Mouse (Mus musculus): ENCODE data around the gene Fndc7. TPM values are rescaled to one million over a fixed set of nuclear protein-coding genes. Genes with fewer than 3 reads are reported as not detected.

The Fndc7 gene
- under 1 TPM; 0.25 to 0.63 TPM for polyA plus RNA-seq (2017; shearing (Covaris generic))

GRCm38 (mm10) chr3:108889908-108890307 lies at the start of gene Fndc7:
Fndc7 (minus strand) TSS chr3:108890008.

GRCm38 (mm10) chr3:108939573-108939972 lies 49.8 kb upstream of the Fndc7 start, which contains the start of gene Henmt1:
Henmt1 (plus strand) TSS chr3:108939873.

GRCm38 (mm10) chr3:108911548-108912413 lies 22.0 kb upstream of the Fndc7 start, which contains the start of gene Prpf38b:
Prpf38b (minus strand) TSS chr3:108911727.

GRCm38 (mm10) chr3:108840000-108840715 lies 49.6 kb downstream of the Fndc7 start, which contains the start of gene Stxbp3:
Stxbp3 (minus strand) TSS chr3:108840526.

Other genes starting within 250 kb of the Fndc7 start
- gene Clcc1, start 236.1 kb downstream of the Fndc7 start, polyA plus RNA-seq (2017; shearing (Covaris generic)), result 10 to 100 TPM; 50.3 to 65.5 TPM
- gene Gpsm2, start 167.7 kb downstream of the Fndc7 start, polyA plus RNA-seq (2017; shearing (Covaris generic)), result 10 to 100 TPM; 11.0 to 16.5 TPM
- under 1 TPM in 1 of 2 experiments, not detected in 1; 0.26 TPM for gene Aknad1, start 150.3 kb downstream of the Fndc7 start, polyA plus RNA-seq (2017; shearing (Covaris generic))
- gene Stxbp3, start 49.5 kb downstream of the Fndc7 start, polyA plus RNA-seq (2017; shearing (Covaris generic)), result 10 to 100 TPM; 52.1 to 54.2 TPM
- gene Prpf38b, start 21.7 kb upstream of the Fndc7 start, polyA plus RNA-seq (2017; shearing (Covaris generic)), result 100 to 1,000 TPM; 174 to 217 TPM
- gene Henmt1, start 49.9 kb upstream of the Fndc7 start, polyA plus RNA-seq (2017; shearing (Covaris generic)), result under 1 TPM in 1 of 2 experiments, not detected in 1; 0.32 TPM
- gene Gm9857, start 50.4 kb upstream of the Fndc7 start, polyA plus RNA-seq (2017; shearing (Covaris generic)), result not detected
- gene Fam102b, start 137.6 kb upstream of the Fndc7 start, polyA plus RNA-seq (2017; shearing (Covaris generic)), result 1 to 10 TPM; 2.9 to 4.1 TPM
- not detected for gene Slc25a54, start 190.5 kb upstream of the Fndc7 start, polyA plus RNA-seq (2017; shearing (Covaris generic))
- gene Slc25a24, start 233.1 kb upstream of the Fndc7 start, polyA plus RNA-seq (2017; shearing (Covaris generic)), result 10 to 100 TPM; 17.2 to 22.7 TPM